Mouse (Mus musculus): ENCODE results near the gene Fem1b.
A peak's percentile ranks its signal among the peaks of the same experiment; 100 is the strongest.
"Not testable (repeated sequence)": the region's sequence is repeated elsewhere in the genome, so short reads cannot be mapped to it uniquely, and the experiment has no call there.

Fem1b gene

GRCm38 (mm10) chr9:62826456-62826855 is 14.7 kb upstream of the Fem1b start:
- DNase-seq: no peak

GRCm38 (mm10) chr9:62825791-62826393 is 14.2 kb upstream of the Fem1b start:
- DNase-seq: no peak

- no peak for DNase-seq
Observed at GRCm38 (mm10) chr9:62821811-62822210, 10.1 kb upstream of the Fem1b start.

- no peak for DNase-seq
Observed at GRCm38 (mm10) chr9:62820829-62821228, 9.1 kb upstream of the Fem1b start.

- not testable (repeated sequence) for DNase-seq
Observed at GRCm38 (mm10) chr9:62819910-62820309, 8.2 kb upstream of the Fem1b start.

GRCm38 (mm10) chr9:62819494-62819893 is 7.8 kb upstream of the Fem1b start:
- no peak for DNase-seq

GRCm38 (mm10) chr9:62817828-62818614 is 6.3 kb upstream of the Fem1b start:
- peak; percentile 69 to 75 for DNase-seq

- peak; percentile 66 to 68 for DNase-seq
Observed at GRCm38 (mm10) chr9:62817099-62817571, 5.4 kb upstream of the Fem1b start.

GRCm38 (mm10) chr9:62816323-62817098 is 4.8 kb upstream of the Fem1b start:
- DNase-seq: no peak

GRCm38 (mm10) chr9:62814751-62815150 is 3.0 kb upstream of the Fem1b start:
- DNase-seq: no peak

- DNase-seq: peak in 1 of 2 experiments; percentile 29
Observed at GRCm38 (mm10) chr9:62812216-62813049, 699 bp upstream of the Fem1b start.

- peak; percentile 79 to 81 for DNase-seq
Observed at GRCm38 (mm10) chr9:62810543-62811515, 905 bp downstream of the Fem1b start.

GRCm38 (mm10) chr9:62810095-62810494 is 1.6 kb downstream of the Fem1b start:
- no peak for DNase-seq

GRCm38 (mm10) chr9:62799218-62799617 is 12.5 kb downstream of the Fem1b start:
- not testable (repeated sequence) for DNase-seq

- DNase-seq: peak; percentile 74 to 79
Observed at GRCm38 (mm10) chr9:62789856-62790255, 21.9 kb downstream of the Fem1b start.

- DNase-seq: peak; percentile 34 to 37
Observed at GRCm38 (mm10) chr9:62786721-62787120, 25.0 kb downstream of the Fem1b start.

- peak in 1 of 2 experiments; percentile 42 for DNase-seq
Observed at GRCm38 (mm10) chr9:62784233-62784632, 27.5 kb downstream of the Fem1b start.

GRCm38 (mm10) chr9:62782976-62783781 is 28.6 kb downstream of the Fem1b start:
- DNase-seq: peak; percentile 68 to 77

- peak; percentile 46 to 67 for DNase-seq
Observed at GRCm38 (mm10) chr9:62781965-62782364, 29.8 kb downstream of the Fem1b start.

GRCm38 (mm10) chr9:62778721-62779120 is 33.0 kb downstream of the Fem1b start:
- peak in 1 of 2 experiments; percentile 34 for DNase-seq
